Mouse (Mus musculus): Measurements from ENCODE around the gene Grip1. TPM values are rescaled to one million over a fixed set of nuclear protein-coding genes. Genes with fewer than 3 reads are reported as not detected.

Grip1 gene
- total RNA-seq, 2 experiments from 2014 or later, result 29.4 to 29.5 TPM

GRCm38 (mm10) chr10:119457121-119457520 lies 3.5 kb downstream of the Grip1 start:
- no peak for DNase-seq (ENCODE audit: extremely low spot score in 1 of 2, low spot score in 1 of 2)

GRCm38 (mm10) chr10:119458991-119459390 lies 5.4 kb downstream of the Grip1 start:
- DNase-seq (ENCODE audit: extremely low spot score in 1 of 2, low spot score in 1 of 2), result no peak

DNA sequence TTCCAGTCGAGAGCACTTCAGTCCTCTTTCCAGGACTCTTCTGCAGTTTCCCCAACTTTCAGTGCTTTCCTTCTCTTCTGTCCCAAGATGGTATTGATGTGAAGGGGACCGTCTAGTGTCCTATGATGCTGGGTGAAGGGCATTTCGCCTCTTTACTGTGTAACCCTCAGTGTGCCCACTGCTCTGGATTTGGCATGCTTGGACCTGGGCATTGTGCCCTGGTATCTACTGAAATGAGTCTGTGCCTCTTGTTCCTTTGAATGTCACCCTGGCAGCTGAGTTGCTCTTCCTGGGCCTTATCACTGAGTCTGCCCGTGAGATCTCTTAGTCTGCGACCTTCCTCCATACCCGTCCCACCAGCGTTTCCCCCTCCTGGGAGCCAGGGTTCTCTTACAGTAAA lies 9.7 kb downstream of the Grip1 start:
- no peak for DNase-seq (ENCODE audit: extremely low spot score in 1 of 2, low spot score in 1 of 2)

- no peak for DNase-seq (ENCODE audit: extremely low spot score in 1 of 2, low spot score in 1 of 2)
Measured at GRCm38 (mm10) chr10:119463793-119464192, 10.2 kb downstream of the Grip1 start.

DNA sequence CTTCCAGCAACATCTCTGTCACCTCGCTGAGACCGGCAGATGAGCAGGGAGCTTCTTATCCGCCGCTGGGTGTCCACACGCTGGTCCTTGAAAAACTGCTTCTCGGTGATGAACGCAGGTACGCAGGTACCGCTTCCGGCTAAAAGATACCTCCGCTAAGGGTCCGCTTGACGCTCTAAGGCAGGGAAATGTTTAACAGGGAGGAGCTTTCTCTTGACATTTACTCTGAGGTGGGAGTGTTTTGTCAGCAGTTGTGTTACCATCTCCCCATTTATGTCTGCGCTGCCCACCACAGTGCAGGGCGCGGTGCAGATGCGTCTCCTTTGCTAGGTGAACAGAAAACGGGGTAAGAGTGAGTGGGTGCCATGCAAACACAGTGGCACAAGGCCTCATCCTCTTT lies 14.3 kb downstream of the Grip1 start:
- DNase-seq (ENCODE audit: extremely low spot score in 1 of 2, low spot score in 1 of 2), result no peak

DNA sequence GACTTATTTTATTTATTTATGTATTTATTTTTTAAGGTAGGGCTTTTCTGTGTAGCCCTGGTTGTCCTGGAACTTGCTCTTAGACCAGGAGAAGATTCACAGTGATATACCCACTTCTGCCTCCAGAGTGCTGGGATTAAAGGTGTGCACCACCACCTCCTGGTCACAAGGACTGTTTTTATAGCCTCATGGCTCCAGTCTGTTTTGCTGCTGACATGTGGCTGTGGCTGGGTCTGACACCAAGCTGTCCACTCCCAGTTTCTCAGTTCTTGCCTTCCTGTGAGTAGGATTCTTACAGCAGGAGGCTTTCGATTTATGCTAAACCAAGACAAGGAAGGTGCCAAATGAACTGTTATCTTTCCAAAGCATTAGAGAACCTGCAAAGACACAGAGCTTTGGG lies 16.5 kb downstream of the Grip1 start:
- DNase-seq (ENCODE audit: extremely low spot score in 1 of 2, low spot score in 1 of 2), result no peak

DNA sequence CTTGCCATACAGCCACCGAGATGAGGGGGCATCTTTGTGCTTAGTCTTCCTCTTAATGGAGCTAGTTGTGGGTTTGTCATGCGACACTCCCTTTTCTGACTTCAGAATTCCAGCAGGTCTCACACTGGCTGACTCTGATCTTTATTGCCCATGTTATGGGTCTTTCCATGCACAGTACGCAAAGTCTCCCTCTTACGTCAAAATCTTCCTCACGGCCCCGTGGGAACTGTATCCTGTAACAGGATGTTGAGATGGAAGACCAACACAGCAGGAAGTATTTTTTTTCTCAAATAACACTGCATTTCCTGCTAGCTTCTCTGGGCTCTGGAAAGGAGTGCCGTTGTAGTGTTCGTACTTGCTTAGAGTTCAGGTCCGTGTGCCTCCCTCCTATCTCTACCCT lies 21.5 kb downstream of the Grip1 start:
- no peak for DNase-seq (ENCODE audit: extremely low spot score in 1 of 2, low spot score in 1 of 2)

DNA sequence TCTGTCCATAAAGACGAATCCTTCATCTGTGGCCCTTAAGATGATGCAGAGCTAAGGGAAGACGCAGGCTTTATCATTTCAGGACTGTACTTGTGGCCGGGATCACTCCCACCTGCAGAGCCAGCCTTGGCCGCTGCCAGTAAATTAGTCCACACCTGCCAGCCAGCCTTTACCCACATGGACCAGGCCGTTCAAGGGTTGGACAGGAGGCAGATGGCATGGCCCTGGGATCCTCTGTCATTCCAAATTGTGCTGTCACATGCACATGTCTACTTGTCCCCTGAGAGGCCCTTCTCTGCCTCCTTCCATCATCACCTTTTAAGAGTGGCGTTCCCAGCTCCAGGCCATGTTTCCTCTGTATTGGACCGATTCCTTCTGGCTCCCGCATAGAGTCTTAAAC lies 24.0 kb downstream of the Grip1 start:
- no peak for DNase-seq (ENCODE audit: extremely low spot score in 1 of 2, low spot score in 1 of 2)

DNA sequence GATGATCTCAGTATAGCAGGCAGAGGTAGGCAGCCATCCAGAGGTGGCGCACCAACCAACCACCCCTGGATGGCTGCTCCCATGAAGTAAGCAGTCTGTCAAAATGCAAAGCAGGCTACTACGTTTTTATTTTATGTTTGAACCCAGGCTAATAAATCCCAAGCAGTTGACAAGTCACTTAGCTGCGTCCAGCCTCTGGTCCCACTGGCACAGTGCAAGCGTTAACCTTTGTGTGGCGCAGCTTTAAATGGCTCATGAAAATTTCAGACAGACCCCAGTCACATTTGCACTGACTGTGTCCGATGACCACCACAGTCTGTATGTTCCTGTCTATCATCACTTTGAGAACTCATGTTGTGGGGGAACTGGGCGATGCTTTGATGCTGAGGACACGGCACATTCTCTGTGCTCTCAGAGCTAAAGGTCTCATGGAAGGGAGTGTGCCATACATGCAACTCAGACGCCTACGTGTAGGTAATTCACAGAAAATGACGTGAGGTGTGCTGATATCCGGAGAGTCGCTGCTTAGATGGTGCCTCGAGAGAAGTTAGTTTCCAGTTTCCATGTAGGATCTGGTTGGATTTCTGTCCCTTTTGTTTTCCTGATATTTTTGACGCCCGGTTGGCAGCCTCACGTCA lies 29.6 kb downstream of the Grip1 start:
- DNase-seq (ENCODE audit: extremely low spot score in 1 of 2, low spot score in 1 of 2), result no peak

GRCm38 (mm10) chr10:119483766-119484165 lies 30.1 kb downstream of the Grip1 start:
- DNase-seq (ENCODE audit: extremely low spot score in 1 of 2, low spot score in 1 of 2), result no peak

- no peak for DNase-seq (ENCODE audit: extremely low spot score in 1 of 2, low spot score in 1 of 2)
Measured at GRCm38 (mm10) chr10:119486936-119487335, 33.3 kb downstream of the Grip1 start.

GRCm38 (mm10) chr10:119490831-119491230 lies 37.2 kb downstream of the Grip1 start:
- DNase-seq (ENCODE audit: extremely low spot score in 1 of 2, low spot score in 1 of 2), result no peak

DNA sequence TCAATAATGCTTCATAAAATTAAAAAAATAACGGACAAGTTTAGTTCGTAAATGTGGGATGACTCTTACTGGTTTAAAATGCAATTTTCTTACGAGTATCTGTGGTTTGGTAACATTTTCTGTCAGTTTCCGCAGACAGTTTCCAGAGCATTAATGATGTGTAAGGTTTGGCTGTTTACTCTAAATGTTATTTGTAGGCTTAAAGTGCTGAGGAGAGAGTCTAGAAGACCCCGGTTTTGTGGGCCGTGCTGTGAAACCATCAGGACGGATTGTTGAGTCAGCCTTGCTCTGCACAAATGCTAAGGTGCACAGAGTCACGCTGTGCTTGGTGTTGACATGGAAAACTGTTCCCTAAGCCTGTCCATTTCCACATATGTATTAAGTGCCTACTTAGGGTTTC lies 41.7 kb downstream of the Grip1 start:
- no peak for DNase-seq (ENCODE audit: extremely low spot score in 1 of 2, low spot score in 1 of 2)

DNA sequence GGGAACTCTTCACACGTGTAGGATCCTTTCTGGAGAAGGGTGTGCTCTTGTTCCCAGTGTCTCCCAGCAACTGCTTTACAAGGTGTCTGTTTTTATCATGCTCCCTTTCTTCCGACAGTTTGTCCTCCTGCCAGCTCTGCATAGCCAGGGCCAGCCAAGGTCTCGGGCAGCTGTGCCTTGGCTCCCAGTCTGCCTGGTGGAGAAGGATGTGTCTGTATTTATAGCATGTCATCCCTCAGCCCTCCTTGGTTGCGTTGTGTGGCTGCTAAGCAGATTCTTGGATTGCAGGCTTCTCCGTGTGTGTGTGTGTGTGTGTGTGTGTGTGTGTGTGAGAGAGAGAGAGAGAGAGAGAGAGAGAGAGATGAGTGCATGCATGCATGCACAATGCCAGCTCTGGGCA lies 42.6 kb downstream of the Grip1 start:
- no peak for DNase-seq (ENCODE audit: extremely low spot score in 1 of 2, low spot score in 1 of 2)

DNA sequence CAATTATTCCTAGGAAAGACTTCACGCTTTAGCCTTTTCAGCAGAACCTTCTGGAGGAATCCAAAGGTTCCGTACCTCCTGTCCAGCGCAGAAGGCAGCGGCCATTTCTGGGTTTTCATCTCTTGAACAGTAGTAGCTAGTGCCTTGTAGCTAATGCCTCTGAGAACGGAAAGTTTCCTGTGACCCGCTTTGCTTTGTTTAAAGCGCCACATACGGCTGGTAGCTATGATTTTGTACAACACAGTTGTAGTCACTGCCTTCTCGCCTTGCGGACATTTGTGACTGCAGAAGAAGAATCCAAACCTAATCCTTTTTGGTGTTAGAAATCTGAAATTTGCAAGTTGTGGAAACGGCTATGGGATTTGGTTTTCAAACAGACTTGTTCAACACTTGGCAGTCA lies 68.1 kb downstream of the Grip1 start:
- no peak for DNase-seq (ENCODE audit: extremely low spot score in 1 of 2, low spot score in 1 of 2)

- DNase-seq (ENCODE audit: extremely low spot score in 1 of 2, low spot score in 1 of 2), result no peak
Measured at GRCm38 (mm10) chr10:119525730-119526129, 72.1 kb downstream of the Grip1 start.

- DNase-seq (ENCODE audit: extremely low spot score in 1 of 2, low spot score in 1 of 2), result no peak
Measured at GRCm38 (mm10) chr10:119534852-119535251, 81.2 kb downstream of the Grip1 start.

- no peak for DNase-seq (ENCODE audit: extremely low spot score in 1 of 2, low spot score in 1 of 2)
Measured at GRCm38 (mm10) chr10:119541655-119542054, 88.0 kb downstream of the Grip1 start.

- DNase-seq (ENCODE audit: extremely low spot score in 1 of 2, low spot score in 1 of 2), result no peak
Measured at GRCm38 (mm10) chr10:119543771-119544170, 90.1 kb downstream of the Grip1 start.

GRCm38 (mm10) chr10:119544743-119545142 lies 91.1 kb downstream of the Grip1 start:
- no peak for DNase-seq (ENCODE audit: extremely low spot score in 1 of 2, low spot score in 1 of 2)

GRCm38 (mm10) chr10:119547875-119548274 lies 94.2 kb downstream of the Grip1 start:
- DNase-seq (ENCODE audit: extremely low spot score in 1 of 2, low spot score in 1 of 2), result no peak

DNA sequence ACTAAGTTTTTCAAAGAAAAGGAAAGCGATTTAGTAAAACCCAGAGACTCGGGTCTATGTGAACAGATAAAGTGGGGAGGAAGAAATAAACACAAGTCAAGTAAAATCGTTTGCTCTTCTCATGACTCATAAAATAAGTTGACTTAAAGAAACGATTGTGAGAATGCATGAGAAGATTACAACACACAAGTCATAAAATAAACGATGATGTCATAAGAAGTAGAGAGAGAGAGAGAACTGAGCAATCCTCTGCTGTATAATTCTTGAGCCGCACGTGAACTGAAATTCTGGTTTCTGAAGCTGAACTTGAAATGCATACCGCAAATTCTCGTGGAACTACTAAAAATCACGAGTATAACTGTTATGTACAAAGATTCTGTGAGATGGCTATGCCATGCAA lies 95.1 kb downstream of the Grip1 start:
- DNase-seq (ENCODE audit: extremely low spot score in 1 of 2, low spot score in 1 of 2), result no peak

DNA sequence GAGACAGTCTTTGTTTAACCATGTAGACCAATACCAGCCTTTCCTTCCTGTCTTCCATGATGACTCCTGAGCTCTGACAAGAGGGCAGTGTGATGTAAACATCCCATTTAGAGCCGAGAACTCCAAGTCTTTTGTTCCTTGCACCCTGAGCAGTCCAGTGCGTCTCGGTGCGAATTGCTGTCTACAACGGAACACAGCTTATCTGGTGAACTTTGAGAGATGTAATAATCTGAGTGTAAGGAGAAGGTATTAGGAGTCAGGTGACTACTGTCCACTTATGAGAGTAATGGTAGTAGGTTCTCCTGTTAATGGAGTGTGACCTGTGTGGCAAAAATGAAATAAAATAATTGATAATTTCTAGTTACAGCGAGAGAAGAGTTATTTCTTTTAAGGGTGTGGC lies 97.0 kb downstream of the Grip1 start:
- no peak for DNase-seq (ENCODE audit: extremely low spot score in 1 of 2, low spot score in 1 of 2)
